Mouse (Mus musculus) cerebellum, postnatal 14 days (tissue): ENCODE results near the gene Olfr1199.

Experiments
- DNase-seq, 2 experiments: peaks; one replicate each; pipeline ENCODE4 v3.0.0; 2021; ENCODE audit warnings: mixed read lengths in 2 of 2

Gene Olfr1199

DNA sequence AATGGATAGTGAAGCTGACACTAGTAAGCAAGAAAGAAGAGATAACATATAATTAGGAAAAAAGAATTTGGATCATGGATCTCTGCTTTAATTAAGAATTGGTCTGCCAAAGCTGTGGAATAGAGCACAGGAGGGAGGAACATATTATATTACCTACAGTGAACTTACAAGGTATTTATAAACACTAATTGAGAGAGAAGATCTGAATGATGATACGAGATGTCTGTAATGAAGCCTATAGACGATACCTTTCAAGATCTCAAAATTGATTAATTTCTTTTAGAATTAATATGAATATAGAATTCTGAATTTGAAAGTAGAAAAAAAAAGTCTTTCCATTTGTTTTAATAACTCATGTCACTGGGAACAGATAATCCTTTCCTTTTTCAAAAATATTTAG, at the start of gene Olfr1199:
TSS of gene Olfr1199 (minus strand) at position 101 of the 400 bp plus-strand sequence.
- no peak for DNase-seq

DNA sequence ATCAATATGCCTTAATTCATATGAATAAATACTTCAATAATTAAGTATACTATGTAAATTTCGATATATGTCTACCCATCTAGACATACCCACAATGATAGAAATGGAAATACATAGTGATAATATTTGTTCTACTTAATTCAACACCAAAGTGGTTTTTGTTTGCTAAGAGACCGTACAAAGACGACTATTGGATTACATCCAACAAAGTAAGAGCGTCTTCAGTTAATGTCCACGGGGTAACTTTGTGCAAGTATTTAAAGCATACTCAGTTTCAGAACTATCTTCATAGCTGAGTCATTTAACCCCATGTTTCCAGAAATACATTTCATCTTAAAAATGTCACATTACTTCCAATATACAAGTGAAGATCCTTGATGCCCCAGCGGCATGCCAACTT, 32.5 kb upstream of the Olfr1199 start, which contains the start of gene Olfr1201:
TSS of gene Olfr1201 (plus strand) at position 301 of the 400 bp plus-strand sequence.
- no peak for DNase-seq

DNA sequence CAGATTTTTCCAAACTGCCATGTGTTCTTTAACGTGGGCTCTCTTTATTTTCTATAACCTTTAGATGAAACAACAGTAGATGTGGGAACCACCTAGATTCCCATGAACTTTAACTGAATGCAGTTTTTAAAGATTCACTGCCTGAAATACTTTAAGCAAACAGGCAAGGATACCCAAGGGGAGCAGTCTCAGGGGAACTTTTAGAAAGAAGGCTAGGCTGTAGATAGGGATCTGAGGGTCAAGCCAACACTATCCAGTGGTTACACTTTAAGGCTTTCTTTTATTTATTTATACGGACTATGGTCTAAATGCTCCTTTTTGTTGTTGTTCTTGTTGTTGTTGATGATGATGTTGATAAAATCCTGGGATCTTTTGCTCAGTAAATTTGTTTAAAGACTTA, 10.1 kb upstream of the Olfr1199 start, which contains the start of gene Olfr1200:
TSS of gene Olfr1200 (minus strand) at position 101 of the 400 bp plus-strand sequence.
- no peak for DNase-seq

DNA sequence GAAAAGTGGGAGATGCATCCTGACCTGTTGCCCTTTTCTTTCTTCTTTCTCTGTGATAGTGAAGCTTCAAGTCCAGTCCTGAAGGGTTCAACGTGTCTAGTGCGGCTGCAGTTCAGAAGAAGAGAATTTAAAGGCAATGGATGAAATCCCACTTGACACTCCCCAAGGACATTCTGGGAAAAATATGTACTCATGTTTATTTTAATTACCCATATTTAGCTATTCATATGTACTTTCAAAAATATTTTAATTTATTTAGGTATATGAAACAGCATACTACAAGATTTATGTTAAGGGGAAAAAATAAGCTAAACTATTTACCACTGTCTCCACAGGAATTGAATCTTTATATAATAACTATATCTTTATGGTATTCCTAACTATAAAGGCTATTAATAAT, 9.0 kb downstream of the Olfr1199 start, which contains the start of gene Olfr1198:
TSS of gene Olfr1198 (minus strand) at position 101 of the 400 bp plus-strand sequence.
- no peak for DNase-seq

DNA sequence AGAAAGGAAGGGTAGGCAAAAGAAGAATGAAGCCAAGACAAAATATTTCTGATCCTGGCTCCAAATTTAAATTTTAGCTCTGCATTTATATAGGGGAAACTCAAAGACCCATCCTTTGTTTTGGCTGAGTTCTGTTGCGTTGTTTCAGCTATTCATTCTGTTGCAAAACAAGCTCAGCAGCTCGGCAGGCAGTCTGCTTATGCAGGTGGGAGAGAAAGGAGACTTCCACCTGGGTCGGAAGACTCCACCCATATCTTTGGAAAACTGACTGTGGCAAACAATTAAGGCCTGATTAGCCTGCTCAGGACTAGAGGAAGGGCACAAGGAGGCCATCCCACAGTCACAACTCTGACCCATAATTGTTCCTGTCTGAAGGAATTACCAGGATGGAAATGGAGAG, 16.9 kb downstream of the Olfr1199 start:
- no peak for DNase-seq

DNA sequence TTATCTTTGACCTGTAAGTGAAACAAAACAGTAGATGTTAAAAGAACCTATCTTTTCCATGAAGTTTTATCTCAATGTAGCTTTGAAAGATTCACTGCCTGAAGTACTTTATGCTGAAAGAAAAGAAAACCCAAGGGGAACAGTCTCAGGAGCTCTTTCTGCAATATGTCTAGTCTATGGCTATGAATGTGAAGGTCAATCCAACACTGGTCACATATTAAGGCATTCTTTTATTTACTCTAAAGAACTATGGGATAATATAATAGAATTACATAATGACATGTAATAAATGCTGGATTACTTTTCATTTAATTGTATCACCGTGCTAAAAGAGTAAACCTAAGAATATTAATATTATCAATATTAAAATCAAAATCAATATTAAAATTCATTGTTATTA, 28.0 kb downstream of the Olfr1199 start, which contains the start of gene Olfr1197:
TSS of gene Olfr1197 (minus strand) at position 101 of the 400 bp plus-strand sequence.
- DNase-seq: no peak

DNA sequence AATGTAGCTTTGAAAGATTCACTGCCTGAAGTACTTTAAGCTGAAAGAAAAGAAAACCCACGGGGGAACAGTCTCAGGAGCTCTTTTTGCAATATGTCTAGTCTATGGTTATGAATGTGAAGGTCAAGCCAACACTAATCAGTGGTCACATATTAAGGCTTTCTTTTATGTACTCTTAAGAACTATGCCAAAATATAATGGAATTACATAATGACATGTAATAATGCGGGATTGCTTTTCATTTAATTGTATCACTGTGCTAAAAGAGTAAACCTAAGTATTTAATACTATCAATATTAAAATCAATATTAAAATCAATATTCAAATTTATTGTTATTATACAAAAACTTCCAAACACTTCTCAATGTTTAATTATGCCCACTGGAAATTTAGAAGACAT, 55.8 kb downstream of the Olfr1199 start, which contains the start of gene Olfr1196:
TSS of gene Olfr1196 (minus strand) at position 101 of the 400 bp plus-strand sequence.
- DNase-seq: no peak
